Mouse (Mus musculus) embryonic fibroblast, embryonic 13.5 days (primary cell): ENCODE measurements around the gene Gng2. TPM values are rescaled to one million over a fixed set of nuclear protein-coding genes. Genes with fewer than 3 reads are reported as not detected.

Source experiments
- H3K27ac ChIP-seq: 2 replicates; pipeline ENCODE4 v1.5.1; 2012; ENCODE audit warnings: low read length, control low read depth, inconsistent platforms; ENCODE audit not compliant: insufficient read depth
- H3K4me1 ChIP-seq: 2 replicates; pipeline ENCODE4 v1.6.1; 2011; ENCODE audit warnings: low read length; ENCODE audit not compliant: control insufficient read depth, insufficient read depth
- H3K4me3 ChIP-seq: 2 replicates; pipeline ENCODE4 v1.5.1; 2011; ENCODE audit warnings: mild to moderate bottlenecking, control low read depth, low read length; ENCODE audit not compliant: insufficient read depth
- CTCF ChIP-seq: IDR thresholded peaks from 2 replicates; pipeline ENCODE4 v1.5.1; 2011; ENCODE audit warnings: mild to moderate bottlenecking, control low read depth, low read length, moderate library complexity, borderline replicate concordance; ENCODE audit not compliant: insufficient read depth
- POLR2A ChIP-seq: IDR thresholded peaks from 2 replicates; pipeline ENCODE4 v1.6.1; 2011; ENCODE audit warnings: low read depth, mild to moderate bottlenecking, control low read depth, low read length, moderate library complexity
- polyA plus RNA-seq: library from polyadenylated mRNA; stranded (reverse); fragments of >200 nt; gene quantifications from 2 replicates; pipeline ENCODE4 v1.2.4, GENCODE M21; 2011; ENCODE audit warnings: low read depth; ENCODE audit not compliant: missing spikeins, insufficient read length

The Gng2 gene
- polyA plus RNA-seq, 1 experiment = 40.1 TPM

DNA sequence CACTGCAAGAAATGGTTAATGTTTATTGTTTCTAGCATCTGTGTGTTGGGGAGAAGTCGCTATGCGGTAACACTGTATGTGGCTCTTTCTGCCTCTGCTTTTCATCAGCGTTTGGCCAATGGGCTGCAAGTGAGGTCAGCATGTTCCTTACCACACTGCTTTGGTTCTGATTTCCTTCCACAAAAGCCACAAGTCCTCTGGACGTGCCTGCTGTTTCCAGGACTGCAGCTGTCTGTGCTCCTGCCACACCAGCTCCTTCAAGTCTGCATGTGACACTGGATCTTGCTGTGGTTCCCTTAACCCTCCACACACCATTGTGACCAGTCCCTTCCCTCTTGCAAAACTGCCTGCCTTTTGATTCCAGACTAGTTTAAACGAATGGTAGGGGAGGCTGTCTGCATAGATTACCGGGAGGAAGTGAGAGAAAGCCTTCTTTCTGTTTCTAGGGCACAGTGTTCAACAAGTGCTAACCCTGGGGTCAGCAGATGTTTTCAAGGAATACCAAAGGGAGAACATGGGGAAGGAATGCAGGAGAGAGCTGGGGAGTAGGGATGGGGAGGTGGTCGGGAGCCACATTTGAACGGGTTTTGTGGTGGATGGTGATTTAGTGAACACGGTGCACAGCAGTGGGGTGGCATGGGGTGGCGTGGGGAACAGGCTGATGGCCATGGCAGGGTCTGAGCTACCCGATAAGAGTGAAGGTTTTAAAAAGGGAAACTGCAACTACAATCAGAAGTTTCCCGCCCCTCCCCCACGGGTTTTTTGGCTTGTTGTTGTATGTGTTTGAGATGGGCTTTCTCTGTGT is 7.9 kb upstream of the Gng2 start:
- Histone ChIP-seq H3K4me1 (peaks cover 13% of the 10 kb centered on the region), H3K4me3 (no peak overlapping the region), H3K27ac (peak overlapping the region; percentile 22)
- no peak for TF ChIP-seq CTCF
- TF ChIP-seq POLR2A = peak; percentile 82

DNA sequence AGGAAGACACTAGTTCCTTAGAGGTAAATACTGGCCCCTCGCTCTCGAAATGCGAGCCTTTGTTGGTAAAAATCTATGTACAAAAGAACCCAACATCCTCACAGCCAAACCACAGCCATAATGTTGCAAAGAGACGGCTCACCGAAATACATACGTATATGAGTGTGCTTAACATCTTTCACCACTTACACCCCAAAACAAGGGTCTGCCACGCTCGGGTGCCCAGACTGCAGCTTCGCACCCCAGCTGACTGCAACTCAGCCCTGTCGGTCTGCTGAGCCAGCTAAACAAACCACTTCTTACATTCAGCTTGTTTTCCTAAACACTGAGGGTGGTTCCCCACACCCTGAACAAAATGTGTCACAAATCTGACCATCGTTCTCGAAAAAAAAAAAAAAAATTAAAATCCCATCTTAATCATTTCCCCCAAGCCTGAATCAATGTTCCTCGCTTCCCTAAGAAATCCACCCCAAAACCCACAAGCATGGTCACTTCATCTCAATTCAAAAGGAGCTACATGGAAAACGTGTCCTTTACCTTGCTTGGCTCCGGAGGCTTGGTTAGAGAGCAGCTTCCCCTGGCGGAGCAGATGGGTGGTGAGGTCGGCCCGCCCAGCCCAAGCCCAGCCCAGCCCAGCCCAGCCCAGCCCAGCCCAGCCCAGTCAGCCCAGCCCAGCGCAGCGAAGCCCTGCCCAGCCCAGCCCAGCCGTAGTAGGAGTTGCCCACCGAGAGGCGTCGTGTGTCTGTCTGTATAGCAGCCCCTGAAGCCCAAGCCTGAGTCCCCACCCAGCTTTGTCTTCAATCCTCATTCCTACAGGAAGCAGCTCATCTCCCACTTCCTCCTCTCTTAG is 781 bp downstream of the Gng2 start:
- H3K4me3 ChIP-seq = peak overlapping the region; percentile 95
- peak; percentile 69 for TF ChIP-seq POLR2A
- TF ChIP-seq CTCF = no peak
- peaks cover 6% of the 10 kb centered on the region; the same call in 1 of the 2 replicates for H3K4me1 ChIP-seq
- peak overlapping the region; percentile 59 for H3K27ac ChIP-seq

DNA sequence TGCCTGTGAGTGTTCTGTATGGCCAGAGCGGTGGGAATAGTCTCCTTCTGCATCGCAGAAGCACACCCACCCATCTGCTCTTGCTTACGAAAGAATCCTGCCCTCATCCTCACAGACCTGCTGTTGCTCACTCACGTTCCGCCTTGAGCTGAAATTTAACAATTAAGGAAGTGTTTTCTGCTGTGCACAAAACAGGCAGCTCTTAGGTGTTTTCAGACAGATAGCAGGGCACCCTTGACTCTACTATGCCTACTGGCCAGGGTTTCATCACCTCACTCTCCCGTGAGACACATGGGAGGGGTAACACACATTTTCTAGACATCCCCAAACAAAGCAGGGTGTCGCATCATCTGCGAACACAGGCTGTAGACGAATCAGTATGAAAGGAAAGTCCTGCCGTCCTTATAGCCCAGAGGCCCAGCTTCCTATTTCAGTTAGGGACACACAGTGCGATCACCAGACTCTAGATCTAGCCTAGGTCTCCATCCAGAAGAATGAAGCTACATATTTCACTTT is 2.4 kb downstream of the Gng2 start:
- TF ChIP-seq CTCF (no peak), POLR2A (no peak)
- H3K4me1 ChIP-seq = peaks cover 9% of the 10 kb centered on the region; the same call in 1 of the 2 replicates
- H3K4me3 ChIP-seq = peak overlapping the region; percentile 34
- H3K27ac ChIP-seq = peak overlapping the region; percentile 38

DNA sequence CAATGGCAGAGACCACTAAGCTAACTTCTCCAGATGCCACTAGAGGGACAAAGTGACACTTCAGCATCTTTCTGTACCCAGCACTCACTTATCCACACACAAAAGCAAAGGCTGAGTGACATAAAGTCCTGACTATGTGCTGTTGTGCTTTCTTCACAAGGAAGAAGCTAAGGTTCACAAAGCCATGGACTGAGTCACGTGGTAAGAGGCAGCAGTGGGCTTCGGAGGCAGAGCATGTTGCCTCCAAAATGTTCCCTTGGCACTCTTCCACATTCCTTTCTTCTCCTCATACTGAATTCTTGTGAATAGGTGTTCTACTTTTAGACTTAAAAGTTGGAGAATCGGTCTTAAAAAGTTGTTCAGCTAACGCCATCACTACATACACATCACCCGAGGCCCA is 3.0 kb downstream of the Gng2 start:
- TF ChIP-seq POLR2A (no peak), CTCF (no peak)
- no peak overlapping the region for H3K27ac ChIP-seq
- H3K4me3 ChIP-seq = no peak overlapping the region
- H3K4me1 ChIP-seq = peaks cover 9% of the 10 kb centered on the region; the same call in 1 of the 2 replicates

DNA sequence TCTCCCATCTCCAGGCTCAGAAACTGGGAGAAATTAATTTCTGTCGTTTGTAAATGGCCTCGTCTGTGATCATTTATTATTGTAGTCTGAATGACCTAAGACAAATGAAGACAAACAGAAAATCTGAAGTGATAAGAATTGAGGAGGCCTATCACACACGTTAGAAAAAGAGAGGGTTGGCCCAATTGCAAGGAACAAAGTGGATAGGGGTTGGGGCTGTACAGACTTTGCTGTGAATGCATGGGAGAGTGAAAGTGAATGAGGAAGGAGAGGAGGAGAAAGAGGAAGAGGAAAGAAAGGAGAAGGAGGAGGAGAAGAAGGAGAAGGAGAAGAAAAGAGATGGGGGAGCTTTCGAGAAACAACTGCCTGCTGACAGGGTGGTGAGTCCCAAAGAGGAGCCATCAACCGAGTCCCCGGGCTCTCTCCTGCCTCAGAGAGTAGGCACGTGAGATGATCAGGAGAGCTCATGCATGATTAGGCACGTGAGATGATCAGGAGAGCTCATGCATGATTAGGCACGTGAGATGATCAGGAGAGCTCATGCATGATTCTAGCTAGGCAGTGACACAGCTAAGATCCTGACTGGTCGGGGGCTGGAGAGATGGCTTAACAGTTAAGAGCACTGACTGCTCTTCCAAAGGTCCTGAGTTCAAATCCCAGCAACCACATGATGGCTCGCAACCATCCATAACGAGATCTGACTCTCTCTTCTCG is 5.0 kb downstream of the Gng2 start:
- no peak overlapping the region for H3K4me3 ChIP-seq
- no peak overlapping the region for H3K27ac ChIP-seq
- H3K4me1 ChIP-seq = peaks cover 12% of the 10 kb centered on the region
- TF ChIP-seq CTCF (no peak), POLR2A (no peak)

DNA sequence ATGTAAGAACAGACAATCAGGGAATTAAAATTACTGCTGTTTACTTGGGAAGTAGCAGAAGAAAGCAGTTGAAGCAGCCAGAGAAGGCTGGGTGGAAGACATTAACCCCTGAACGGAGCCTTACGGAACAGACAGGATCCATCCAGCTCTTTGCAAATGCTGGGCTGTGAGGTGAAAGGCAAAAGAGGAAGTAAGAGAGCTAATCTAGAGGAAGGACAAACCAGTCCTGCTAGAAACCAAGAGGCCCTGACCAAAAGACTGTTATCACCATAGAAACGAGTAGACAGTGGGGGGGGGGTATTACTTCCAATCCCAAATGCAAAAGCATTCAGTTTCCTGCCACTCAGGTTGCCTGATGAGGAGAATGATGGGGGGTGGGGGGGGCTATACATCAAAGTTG is 6.6 kb downstream of the Gng2 start:
- Histone ChIP-seq H3K27ac (no peak overlapping the region), H3K4me3 (no peak overlapping the region), H3K4me1 (peaks cover 8% of the 10 kb centered on the region)
- TF ChIP-seq POLR2A (no peak), CTCF (no peak)

DNA sequence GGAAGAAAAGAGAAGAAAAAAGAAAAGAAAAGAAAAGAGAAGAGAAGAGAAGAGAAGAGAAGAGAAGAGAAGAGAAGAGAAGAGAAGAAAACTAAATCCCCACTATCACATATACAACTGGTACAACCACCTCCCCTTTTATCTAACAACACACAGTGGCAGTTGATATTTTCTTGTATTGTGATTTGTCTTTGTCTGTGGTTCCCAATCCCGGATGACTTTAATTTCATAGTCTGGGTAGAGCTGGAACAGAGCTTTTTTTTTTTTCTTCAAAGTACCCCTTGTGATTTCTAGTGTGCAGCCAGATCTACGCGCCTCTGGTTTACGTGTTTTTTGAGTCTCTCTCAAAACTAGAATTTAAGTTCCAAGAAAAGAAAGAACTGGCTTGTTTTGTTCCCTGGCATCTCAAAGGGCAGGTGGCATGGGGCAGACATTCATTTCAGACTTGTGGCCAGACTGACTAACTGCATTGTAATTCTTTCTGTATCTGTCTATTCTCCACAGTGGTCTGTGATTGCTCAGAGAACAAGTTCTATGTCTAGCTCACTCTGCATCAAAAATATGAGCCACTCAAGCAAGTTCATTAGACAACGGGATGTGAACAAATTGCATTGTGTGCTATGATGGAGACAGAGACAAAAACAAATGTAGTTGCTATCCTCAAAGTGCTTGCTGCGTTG is 7.2 kb downstream of the Gng2 start:
- Histone ChIP-seq H3K27ac (no peak overlapping the region), H3K4me1 (peaks cover 8% of the 10 kb centered on the region), H3K4me3 (no peak overlapping the region)
- TF ChIP-seq CTCF = no peak
- TF ChIP-seq POLR2A = no peak

DNA sequence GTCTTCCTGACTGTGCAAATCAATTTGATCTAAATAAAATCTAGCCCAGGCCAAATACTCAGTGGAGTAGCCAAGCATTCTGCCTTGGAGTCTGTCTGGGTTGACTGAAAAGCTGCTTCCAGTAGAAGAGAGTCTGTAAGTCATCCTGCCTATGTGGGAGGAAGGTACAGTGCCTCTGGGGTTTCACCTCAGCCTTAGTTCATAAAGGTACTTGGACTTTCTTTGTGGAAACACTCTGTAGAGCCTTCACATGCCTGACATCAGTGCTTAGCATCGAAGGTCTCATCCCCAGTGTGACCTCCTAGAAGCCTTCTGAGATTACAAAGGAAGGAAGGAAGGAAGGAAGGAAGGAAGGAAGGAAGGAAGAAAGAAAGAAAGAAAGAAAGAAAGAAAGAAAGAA is 7.9 kb downstream of the Gng2 start:
- H3K4me1 ChIP-seq = peaks cover 8% of the 10 kb centered on the region
- no peak overlapping the region for H3K4me3 ChIP-seq
- H3K27ac ChIP-seq = no peak overlapping the region
- TF ChIP-seq POLR2A (no peak), CTCF (no peak)

DNA sequence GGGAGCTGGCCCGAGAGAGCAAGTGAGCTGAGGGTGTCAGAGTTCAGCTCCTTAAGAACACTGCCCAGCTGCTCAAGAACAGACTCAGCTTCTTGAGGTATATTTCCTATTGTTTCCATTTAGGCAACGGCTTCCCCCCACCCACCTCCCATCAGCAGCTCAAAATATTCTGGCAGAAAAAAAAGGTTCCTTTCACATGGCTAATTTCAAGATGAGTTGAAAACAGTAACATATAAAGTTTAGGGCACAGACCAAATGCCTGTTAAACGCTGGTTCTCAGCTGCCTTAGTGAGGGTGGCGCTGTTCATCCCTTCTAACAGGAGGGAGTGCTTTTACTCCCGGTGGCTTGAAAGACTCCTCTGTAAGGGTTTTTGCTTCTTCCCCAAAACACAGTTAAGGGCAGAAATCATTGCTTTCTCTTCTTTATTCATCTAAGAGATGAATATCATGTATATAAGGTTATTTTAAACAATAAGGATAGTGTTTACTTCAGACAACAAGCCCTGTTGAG is 8.4 kb downstream of the Gng2 start:
- H3K4me3 ChIP-seq = no peak overlapping the region
- TF ChIP-seq CTCF (no peak), POLR2A (no peak)
- peaks cover 6% of the 10 kb centered on the region for H3K4me1 ChIP-seq
- H3K27ac ChIP-seq = no peak overlapping the region
